In genomic region chr19:4942551-4943252, GRCm38 (mm10) we compare ENCODE assay signal across 8 mouse cellular contexts. TPM values are rescaled to one million over a fixed set of nuclear protein-coding genes. Genes with fewer than 3 reads are reported as not detected.
DNase-seq lines count a peak whose midpoint lies in the region; ATAC-seq lines count a peak whose summit lies in the region.

Gene Peli3 (minus strand): TSS chr19:4943127.

- H3K27ac ChIP-seq in hindbrain, embryonic 12.5 days: peak within 1 kb of the TSS; percentile 52; the same call in 1 of the 2 replicates

- peaks cover 11% of the 10 kb centered on the region for H3K4me1 ChIP-seq in hindbrain, embryonic 12.5 days

- peaks cover 19% of the 10 kb centered on the region for H3K27me3 ChIP-seq in hindbrain, embryonic 12.5 days

- peak within 1 kb of the TSS; percentile 73 for H3K9ac ChIP-seq in hindbrain, embryonic 12.5 days

- H3K4me3 ChIP-seq in hindbrain, embryonic 12.5 days: peak within 1 kb of the TSS; percentile 68

- DNase-seq in MEL-GATA-1-ER (ENCODE audit: extremely low read depth, low read depth): peak; percentile 16
- peak; percentile 86 for DNase-seq in cerebellum, adult 9-11 months
- peak; percentile 54 to 79 for DNase-seq in frontal cortex, postnatal 10 days (ENCODE audit: low spot score in 2 of 2)
- peak; percentile 66 for DNase-seq in layer of hippocampus, postnatal 25 days (ENCODE audit: extremely low spot score in 1 of 2, low spot score in 1 of 2)
- DNase-seq in lung, postnatal 14 days: peak; percentile 83
- DNase-seq in ovary, postnatal 36 days (ENCODE audit: low spot score): peak; percentile 84
- peak; percentile 88 for DNase-seq in thymus, postnatal 14 days

- H3K36me3 ChIP-seq in hindbrain, embryonic 12.5 days: no peaks in the 10 kb centered on the region

- peak; percentile 96 for ATAC-seq in hindbrain, embryonic 12.5 days (ENCODE audit: low FRiP score)

- H3K4me2 ChIP-seq in hindbrain, embryonic 12.5 days (replicated peaks): peak within 1 kb of the TSS; percentile 90

- H3K9me3 ChIP-seq in hindbrain, embryonic 12.5 days (replicated peaks): no peaks in the 10 kb centered on the region

- WGBS in hindbrain, embryonic 12.5 days: under 1% methylated on average over 51 of the region's 55 CpGs

RNA-seq across cellular contexts. Expression of gene Peli3, which starts in this region (rescaled TPM):
- polyA plus RNA-seq in hindbrain, embryonic 12.5 days (2016; fragmentation: Nextera tagmentation; extraction: Ambion mirVana): 6.5 and 6.7 TPM in 2 replicates
- 10 to 100 TPM; 20.2 to 20.9 TPM for total RNA-seq in layer of hippocampus, postnatal 25 days (2021)

Comparison
In these comparisons a context has a peak if more than half of its experiments do, and no peak if none do; other contexts are left out.
1. Peak in every context shown above with its lines: DNase-seq, ATAC-seq, H3K4me3 ChIP-seq and H3K27ac ChIP-seq.
2. DNase-seq: peak in every context shown above with its lines; median percentile 88 in thymus, postnatal 14 days; 86 in cerebellum, adult 9-11 months; 84 in ovary, postnatal 36 days; 83 in lung, postnatal 14 days; 66 in frontal cortex, postnatal 10 days; 66 in layer of hippocampus, postnatal 25 days; 16 in MEL-GATA-1-ER.